Mouse (Mus musculus): ENCODE results near the gene BC030867.

DNA sequence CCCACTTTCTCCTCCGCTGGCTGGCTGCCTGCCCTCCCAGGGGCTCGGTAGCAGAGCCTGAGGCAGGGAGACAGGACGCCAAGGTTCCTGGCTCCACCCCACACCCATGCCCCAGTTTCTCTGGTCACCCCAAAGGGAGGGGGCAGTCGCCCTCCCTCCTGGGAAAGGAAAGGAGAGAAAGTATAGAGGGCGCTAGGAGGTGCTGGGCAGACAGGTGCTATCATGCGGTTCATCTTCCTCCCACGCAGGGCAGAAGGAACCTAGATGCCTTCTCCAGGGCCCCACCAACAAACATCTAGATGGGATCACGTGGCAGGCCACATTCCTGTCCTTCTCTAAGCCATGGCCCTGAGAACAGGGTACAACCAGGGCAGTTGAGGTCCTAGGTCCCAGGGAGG lies 26.7 kb upstream of the BC030867 start:
- TF ChIP-seq CTCF (IDR thresholded peaks at IDR 0.05; ENCODE audit: extremely low read depth, insufficient read depth, insufficient read length, insufficient replicate concordance) (no peak), POLR2A (IDR thresholded peaks at IDR 0.05; ENCODE audit: low read depth, low read length) (no peak)
